Mouse (Mus musculus): Measurements from ENCODE around the gene Nr4a3.

Nr4a3 gene

GRCm38 (mm10) chr4:48050020-48050419, 5.1 kb downstream of the Nr4a3 start:
- DNase-seq (ENCODE audit: low read depth, low spot score): no peak

- DNase-seq (ENCODE audit: low read depth, low spot score): no peak
Observed at GRCm38 (mm10) chr4:48050442-48050841, 5.5 kb downstream of the Nr4a3 start.

- no peak for DNase-seq (ENCODE audit: low read depth, low spot score)
Observed at GRCm38 (mm10) chr4:48051086-48051673, 6.2 kb downstream of the Nr4a3 start.

GRCm38 (mm10) chr4:48051674-48052121, 6.7 kb downstream of the Nr4a3 start:
- no peak for DNase-seq (ENCODE audit: low read depth, low spot score)

- no peak for DNase-seq (ENCODE audit: low read depth, low spot score)
Observed at GRCm38 (mm10) chr4:48061716-48062115, 16.8 kb downstream of the Nr4a3 start.

GRCm38 (mm10) chr4:48064311-48064710, 19.4 kb downstream of the Nr4a3 start:
- DNase-seq (ENCODE audit: low read depth, low spot score): no peak

GRCm38 (mm10) chr4:48066676-48067075, 21.7 kb downstream of the Nr4a3 start:
- no peak for DNase-seq (ENCODE audit: low read depth, low spot score)

GRCm38 (mm10) chr4:48069111-48069510, 24.2 kb downstream of the Nr4a3 start:
- no peak for DNase-seq (ENCODE audit: low read depth, low spot score)

GRCm38 (mm10) chr4:48072006-48072405, 27.1 kb downstream of the Nr4a3 start:
- DNase-seq (ENCODE audit: low read depth, low spot score): no peak

GRCm38 (mm10) chr4:48073325-48073724, 28.4 kb downstream of the Nr4a3 start:
- DNase-seq (ENCODE audit: low read depth, low spot score): no peak

- no peak for DNase-seq (ENCODE audit: low read depth, low spot score)
Observed at GRCm38 (mm10) chr4:48074451-48075240, 29.7 kb downstream of the Nr4a3 start.

- no peak for DNase-seq (ENCODE audit: low read depth, low spot score)
Observed at GRCm38 (mm10) chr4:48076693-48077471, 31.9 kb downstream of the Nr4a3 start.

GRCm38 (mm10) chr4:48078213-48078612, 33.3 kb downstream of the Nr4a3 start:
- no peak for DNase-seq (ENCODE audit: low read depth, low spot score)

GRCm38 (mm10) chr4:48079285-48080039, 34.5 kb downstream of the Nr4a3 start:
- no peak for DNase-seq (ENCODE audit: low read depth, low spot score)

- DNase-seq (ENCODE audit: low read depth, low spot score): no peak
Observed at GRCm38 (mm10) chr4:48083452-48083851, 38.5 kb downstream of the Nr4a3 start.

- DNase-seq (ENCODE audit: low read depth, low spot score): no peak
Observed at GRCm38 (mm10) chr4:48086609-48087008, 41.7 kb downstream of the Nr4a3 start.

- DNase-seq (ENCODE audit: low read depth, low spot score): no peak
Observed at GRCm38 (mm10) chr4:48087497-48087896, 42.5 kb downstream of the Nr4a3 start.

GRCm38 (mm10) chr4:48093221-48093620, 48.3 kb downstream of the Nr4a3 start:
- DNase-seq (ENCODE audit: low read depth, low spot score): no peak

GRCm38 (mm10) chr4:48100217-48100616, 55.3 kb downstream of the Nr4a3 start:
- no peak for DNase-seq (ENCODE audit: low read depth, low spot score)

GRCm38 (mm10) chr4:48101981-48102380, 57.0 kb downstream of the Nr4a3 start:
- DNase-seq (ENCODE audit: low read depth, low spot score): no peak

- DNase-seq (ENCODE audit: low read depth, low spot score): no peak
Observed at GRCm38 (mm10) chr4:48105387-48105786, 60.4 kb downstream of the Nr4a3 start.

GRCm38 (mm10) chr4:48107086-48107485, 62.1 kb downstream of the Nr4a3 start:
- DNase-seq (ENCODE audit: low read depth, low spot score): no peak

Data from retina, postnatal 7 days (tissue).